Mouse (Mus musculus) midbrain, postnatal 0 days (tissue): ENCODE measurements around the gene Aebp2. TPM values are rescaled to one million over a fixed set of nuclear protein-coding genes. Genes with fewer than 3 reads are reported as not detected.

ENCODE experiments used
- ATAC-seq: fragments of 200-750 bp; cut with Nextera tagmentation; 2 replicates; pipeline ENCODE4 v1.8.0; 2017; ENCODE audit warnings: moderate number of reproducible peaks, mild to moderate bottlenecking, moderate TSS enrichment, moderate library complexity; ENCODE audit not compliant: low FRiP score
- DNase-seq: peaks from one replicate; pipeline ENCODE4 v3.0.0-alpha.2; 2015; ENCODE audit warnings: low spot score
- H3K27ac ChIP-seq: fragments of 300-500 bp; sonication (generic); 2 replicates; pipeline ENCODE4 v1.5.1; 2014; ENCODE audit warnings: low read depth, mild to moderate bottlenecking, low read length, mixed read lengths
- H3K27me3 ChIP-seq: fragments of 300-500 bp; sonication (generic); 2 replicates; pipeline ENCODE4 v1.6.1; 2014; ENCODE audit warnings: low read length, control low read depth, mixed read lengths; ENCODE audit not compliant: insufficient read depth
- H3K36me3 ChIP-seq: fragments of 300-500 bp; sonication (generic); 2 replicates; pipeline ENCODE4 v1.6.1; 2014; ENCODE audit warnings: low read length, control low read depth, mixed read lengths; ENCODE audit not compliant: insufficient read depth
- H3K4me1 ChIP-seq: fragments of 300-500 bp; sonication (generic); 2 replicates; pipeline ENCODE4 v1.6.1; 2014; ENCODE audit warnings: mild to moderate bottlenecking, control low read depth, antibody characterized with exemption, low read length, mixed read lengths; ENCODE audit not compliant: insufficient read depth
- H3K4me2 ChIP-seq: fragments of 300-500 bp; sonication (generic); 2 replicates; pipeline ENCODE4 v1.6.1; 2014; ENCODE audit warnings: low read depth, mild to moderate bottlenecking, low read length, mixed read lengths; ENCODE audit not compliant: poor library complexity, severe bottlenecking
- H3K4me3 ChIP-seq: fragments of 300-500 bp; sonication (generic); 2 replicates; pipeline ENCODE4 v1.5.1; 2014; ENCODE audit warnings: low read depth, mild to moderate bottlenecking, low read length, moderate library complexity
- H3K9ac ChIP-seq: fragments of 300-500 bp; sonication (generic); replicated peaks from 2 replicates; pipeline ENCODE4 v1.6.1; 2014; ENCODE audit warnings: mild to moderate bottlenecking, low read length, moderate library complexity, mixed read lengths; ENCODE audit not compliant: poor library complexity, severe bottlenecking
- H3K9me3 ChIP-seq: fragments of 300-500 bp; sonication (generic); 2 replicates; pipeline ENCODE4 v1.6.1; 2016; ENCODE audit warnings: low read length, control low read depth
- CTCF ChIP-seq: IDR thresholded peaks from 2 replicates; pipeline ENCODE4 v1.5.1; 2016; ENCODE audit warnings: antibody characterized with exemption, mild to moderate bottlenecking
- WGBS: fragments of 180-500 bp; shearing (Covaris S2); extraction: QIAGEN DNeasy Blood & Tissue Kit; methylation state at CpG from one replicate; pipeline ENCODE4 v1.1.7; 2014; 5-methylcytosine and 5-hydroxymethylcytosine counted together
- polyA plus RNA-seq: library from polyadenylated mRNA; unstranded; fragments of >200 nt; fragmentation: Nextera tagmentation; extraction: Ambion mirVana; gene quantifications from 2 replicates; pipeline ENCODE4 v1.2.1, GENCODE M21; 2015
- total RNA-seq: library from RNA; depleted of rRNA; stranded (reverse); fragments of >200 nt; gene quantifications from 2 replicates; pipeline ENCODE4 v1.2.3, GENCODE M21; 2014

Aebp2 gene
- total and polyA plus RNA-seq, 2 experiments from 2014 or later, result 5.3 to 31.5 TPM

DNA sequence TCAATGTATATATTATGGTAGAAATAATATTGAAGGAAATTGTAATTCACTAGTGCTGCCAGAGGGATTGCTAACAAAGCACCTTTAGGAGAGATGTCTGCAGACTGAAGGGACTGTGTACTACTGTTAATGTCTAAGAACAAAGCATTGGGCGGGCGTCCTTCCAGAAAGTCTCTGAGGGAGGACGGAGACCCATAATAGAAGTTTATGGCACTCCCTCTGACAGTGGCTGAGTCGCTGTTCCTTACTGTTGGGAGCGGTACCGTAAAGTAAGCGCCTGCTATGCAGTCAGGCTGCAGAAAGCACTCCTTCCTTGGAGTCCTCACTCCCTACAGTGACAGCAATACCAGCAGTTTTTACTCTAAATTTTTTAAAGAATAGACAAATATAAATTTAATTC lies 29.5 kb downstream of the Aebp2 start:
- ATAC-seq, result no peak
- Histone ChIP-seq H3K9me3 (no peaks in the 10 kb centered on the region), H3K4me2 (no peak overlapping the region), H3K27me3 (no peaks in the 10 kb centered on the region), H3K4me3 (no peak overlapping the region), H3K36me3 (peaks cover 16% of the 10 kb centered on the region), H3K4me1 (no peaks in the 10 kb centered on the region), H3K9ac (no peak overlapping the region), H3K27ac (no peak overlapping the region)
- 80% methylated on average over 7 of the region's 7 CpGs for WGBS
- DNase-seq, result peak; percentile 35
- TF ChIP-seq CTCF, result no peak

GRCm38 (mm10) chr6:140655451-140655850 lies 33.0 kb downstream of the Aebp2 start:
- Histone ChIP-seq H3K4me2 (no peak overlapping the region), H3K4me1 (no peaks in the 10 kb centered on the region), H3K9ac (no peak overlapping the region), H3K9me3 (no peaks in the 10 kb centered on the region), H3K27me3 (no peaks in the 10 kb centered on the region), H3K36me3 (peaks cover 9% of the 10 kb centered on the region), H3K27ac (no peak overlapping the region), H3K4me3 (no peak overlapping the region)
- ATAC-seq, result no peak
- 94% methylated on average over 7 of the region's 7 CpGs for WGBS
- no peak for TF ChIP-seq CTCF
- DNase-seq, result no peak

DNA sequence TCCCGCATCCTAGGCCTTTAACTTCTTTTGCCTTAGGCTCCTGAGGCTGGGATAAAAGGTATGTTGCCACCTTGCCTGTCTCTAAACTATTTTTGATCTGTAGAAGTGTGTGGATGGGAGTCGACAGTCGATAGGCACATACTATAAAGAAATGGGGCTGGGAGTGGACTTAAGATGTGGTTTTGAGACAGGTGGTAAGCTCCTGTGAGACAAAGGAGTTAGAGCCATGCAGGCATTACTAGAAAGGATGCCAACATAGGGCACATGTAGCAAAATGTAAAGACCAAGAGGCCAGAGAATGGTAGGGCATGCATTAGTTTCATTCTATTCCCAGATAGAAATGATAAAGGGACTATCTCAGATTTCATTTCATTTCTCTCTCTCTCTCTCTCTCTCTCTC lies 34.5 kb downstream of the Aebp2 start:
- TF ChIP-seq CTCF, result no peak
- Histone ChIP-seq H3K4me1 (no peaks in the 10 kb centered on the region), H3K27ac (peak overlapping the region; percentile 18; the same call in 1 of the 2 replicates), H3K27me3 (no peaks in the 10 kb centered on the region), H3K4me3 (no peak overlapping the region), H3K36me3 (peaks cover 9% of the 10 kb centered on the region), H3K4me2 (no peak overlapping the region), H3K9ac (no peak overlapping the region), H3K9me3 (no peaks in the 10 kb centered on the region)
- ATAC-seq, result no peak
- DNase-seq, result no peak
- WGBS, result 78% methylated on average over 3 of the region's 3 CpGs

GRCm38 (mm10) chr6:140657920-140658522 lies 35.6 kb downstream of the Aebp2 start:
- Histone ChIP-seq H3K27me3 (no peaks in the 10 kb centered on the region), H3K9ac (no peak overlapping the region), H3K4me2 (no peak overlapping the region), H3K27ac (no peak overlapping the region), H3K4me1 (no peaks in the 10 kb centered on the region), H3K36me3 (peaks cover 6% of the 10 kb centered on the region), H3K9me3 (no peaks in the 10 kb centered on the region), H3K4me3 (no peak overlapping the region)
- no peak; the same call in 1 of the 2 replicates for ATAC-seq
- 85% methylated on average over 3 of the region's 3 CpGs for WGBS
- no peak for DNase-seq
- TF ChIP-seq CTCF, result no peak

- ATAC-seq (no peak), DNase-seq (no peak)
- no peak overlapping the region for H3K4me2 ChIP-seq
- no peak overlapping the region for H3K27ac ChIP-seq
- H3K4me3 ChIP-seq, result no peak overlapping the region
- no peak overlapping the region for H3K9ac ChIP-seq
- no peaks in the 10 kb centered on the region; the same call in 1 of the 2 replicates for H3K4me1 ChIP-seq
- no peaks in the 10 kb centered on the region for H3K9me3 ChIP-seq
- H3K27me3 ChIP-seq, result no peaks in the 10 kb centered on the region
- no peaks in the 10 kb centered on the region for H3K36me3 ChIP-seq
- WGBS, result 92% methylated on average over 10 of the region's 10 CpGs
- no peak for TF ChIP-seq CTCF
Observed at GRCm38 (mm10) chr6:140661111-140661510, 38.6 kb downstream of the Aebp2 start.

DNA sequence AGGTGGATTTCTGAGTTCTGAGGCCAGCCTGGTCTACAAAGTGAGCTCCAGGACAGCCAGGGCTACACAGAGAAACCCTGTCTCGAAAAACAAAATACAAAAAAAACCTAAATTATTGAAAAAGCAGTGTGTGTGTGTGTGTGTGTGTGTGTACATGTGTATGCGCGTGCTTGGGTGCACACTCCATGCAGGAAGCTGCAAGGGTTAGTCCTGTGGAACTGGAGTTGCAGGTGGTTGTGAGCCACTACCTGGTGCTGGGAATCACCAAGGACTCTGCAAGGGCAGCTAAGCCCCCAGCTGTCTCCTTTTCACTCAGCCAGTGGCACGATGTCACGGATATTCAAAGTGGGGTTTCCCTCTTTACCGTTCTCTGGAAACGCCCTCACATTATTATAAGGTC lies 39.3 kb downstream of the Aebp2 start:
- 81% methylated on average over 7 of the region's 7 CpGs for WGBS
- no peak overlapping the region for H3K27ac ChIP-seq
- no peaks in the 10 kb centered on the region for H3K27me3 ChIP-seq
- no peak overlapping the region for H3K9ac ChIP-seq
- H3K4me2 ChIP-seq, result no peak overlapping the region
- peaks cover 3% of the 10 kb centered on the region; the same call in 1 of the 2 replicates for H3K4me1 ChIP-seq
- DNase-seq, result no peak
- H3K4me3 ChIP-seq, result no peak overlapping the region
- H3K36me3 ChIP-seq, result no peaks in the 10 kb centered on the region
- H3K9me3 ChIP-seq, result no peaks in the 10 kb centered on the region
- no peak for ATAC-seq
- TF ChIP-seq CTCF, result no peak
